Mouse (Mus musculus): ENCODE data around the gene Slit1. TPM values are rescaled to one million over a fixed set of nuclear protein-coding genes. Genes with fewer than 3 reads are reported as not detected.

Slit1 gene
- polyA plus RNA-seq, 1 experiment from 2014 or later, result 0.68 TPM

DNA sequence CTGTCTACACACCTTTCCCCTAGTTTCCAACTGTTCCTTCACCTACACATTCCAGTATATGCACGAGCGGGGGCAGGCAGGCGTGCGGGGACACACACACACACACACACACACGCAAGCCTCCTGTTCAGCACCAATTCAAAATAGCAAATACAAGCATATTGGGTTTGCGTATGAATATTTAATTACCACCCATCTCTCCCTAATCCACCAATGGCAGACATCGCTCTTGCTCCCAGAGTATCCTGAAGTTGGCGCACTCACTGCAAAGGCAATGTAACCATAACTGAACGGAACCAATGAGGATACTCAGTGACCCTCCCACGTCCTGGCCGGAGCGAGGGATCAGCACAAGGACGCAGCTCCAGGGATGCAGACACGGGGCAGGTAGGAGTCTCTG, 86.8 kb downstream of the Slit1 start:
- peaks cover 3% of the 10 kb centered on the region; the same call in 1 of the 2 replicates for H3K4me1 ChIP-seq (ENCODE audit: control insufficient read depth, insufficient read depth, low read length)
- no peak for ATAC-seq
- no peaks in the 10 kb centered on the region for H3K36me3 ChIP-seq (ENCODE audit: control insufficient read depth, insufficient read depth, low read length)
- peaks cover 11% of the 10 kb centered on the region for H3K27me3 ChIP-seq (replicated peaks; ENCODE audit: control insufficient read depth, insufficient read depth, low read length)
- WGBS, result 80% methylated on average over 14 of the region's 14 CpGs
- H3K9ac ChIP-seq (ENCODE audit: low read depth, low read length), result no peak overlapping the region
- H3K4me3 ChIP-seq (ENCODE audit: low read length), result no peak overlapping the region
- no peak overlapping the region for H3K27ac ChIP-seq (ENCODE audit: low read length)
- no peaks in the 10 kb centered on the region for H3K9me3 ChIP-seq (ENCODE audit: control insufficient read depth, low read length)
- H3K4me2 ChIP-seq (ENCODE audit: low read depth, low read length), result no peak overlapping the region

DNA sequence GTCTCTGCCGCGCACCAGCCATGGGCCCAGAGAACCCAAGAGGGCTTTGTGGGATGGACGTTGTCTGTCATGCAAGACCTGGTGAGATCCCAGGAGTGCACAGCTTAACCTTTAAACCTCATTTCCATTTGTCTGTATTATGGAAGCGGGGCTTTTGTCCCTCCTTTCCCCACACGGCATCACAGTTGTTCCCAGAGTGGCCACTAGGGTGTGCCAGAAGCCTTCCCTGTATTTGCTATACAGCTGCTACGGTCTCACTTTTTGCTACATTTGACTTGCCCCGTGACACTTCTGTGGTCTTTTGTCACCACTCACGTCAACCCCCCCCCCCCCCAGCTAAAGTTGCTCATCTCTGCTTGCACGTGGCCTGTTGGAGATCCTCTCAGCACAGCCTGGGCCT, 87.5 kb downstream of the Slit1 start:
- Histone ChIP-seq H3K27me3 (replicated peaks; ENCODE audit: control insufficient read depth, insufficient read depth, low read length) (peaks cover 11% of the 10 kb centered on the region), H3K36me3 (ENCODE audit: control insufficient read depth, insufficient read depth, low read length) (no peaks in the 10 kb centered on the region), H3K27ac (ENCODE audit: low read length) (no peak overlapping the region), H3K4me2 (ENCODE audit: low read depth, low read length) (no peak overlapping the region), H3K4me1 (ENCODE audit: control insufficient read depth, insufficient read depth, low read length) (peaks cover 3% of the 10 kb centered on the region; the same call in 1 of the 2 replicates), H3K9ac (ENCODE audit: low read depth, low read length) (no peak overlapping the region), H3K4me3 (ENCODE audit: low read length) (no peak overlapping the region), H3K9me3 (ENCODE audit: control insufficient read depth, low read length) (no peaks in the 10 kb centered on the region)
- WGBS, result 9% methylated on average over 9 of the region's 9 CpGs
- 0 out of 2 replicates have a peak, but pooled peaks have one; percentile 45 for ATAC-seq

DNA sequence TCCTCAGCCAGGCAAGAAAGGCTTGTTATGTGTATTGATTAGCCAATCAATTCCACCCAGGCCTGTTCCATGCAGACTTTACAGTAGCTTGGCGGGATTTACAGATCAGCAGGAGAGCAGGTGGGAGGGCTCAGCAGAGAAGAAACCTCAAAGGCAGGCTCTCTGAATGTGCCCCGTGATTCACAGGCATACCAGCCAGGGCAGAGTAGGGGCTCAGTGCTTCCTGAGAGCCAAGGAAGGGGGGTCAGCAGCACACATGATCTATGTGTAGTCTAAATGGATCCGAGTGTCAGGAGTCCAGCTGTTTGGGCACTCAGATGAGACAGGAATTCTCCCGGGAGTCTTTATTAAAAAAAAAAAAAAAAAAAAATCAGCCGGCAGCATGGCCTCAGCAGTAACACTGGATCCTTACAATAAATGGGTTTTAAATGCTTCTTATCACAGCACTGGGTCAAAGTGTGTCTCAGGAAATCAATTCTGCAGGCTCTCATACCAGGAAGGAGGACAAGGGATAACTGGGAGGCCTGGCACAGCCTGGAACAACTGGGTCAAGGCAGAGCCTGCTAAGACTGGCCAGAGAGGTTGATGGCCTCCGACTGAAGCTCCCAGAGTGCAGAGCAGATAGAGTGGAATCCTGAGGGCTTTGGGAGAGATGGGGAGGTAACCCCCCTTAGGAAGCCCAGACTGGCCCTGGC, 88.2 kb downstream of the Slit1 start:
- H3K4me2 ChIP-seq (ENCODE audit: low read depth, low read length), result 0 out of 2 replicates have a peak overlapping the region, but pooled peaks have one; percentile 16
- H3K27ac ChIP-seq (ENCODE audit: low read length), result 0 out of 2 replicates have a peak overlapping the region, but pooled peaks have one; percentile 26

DNA sequence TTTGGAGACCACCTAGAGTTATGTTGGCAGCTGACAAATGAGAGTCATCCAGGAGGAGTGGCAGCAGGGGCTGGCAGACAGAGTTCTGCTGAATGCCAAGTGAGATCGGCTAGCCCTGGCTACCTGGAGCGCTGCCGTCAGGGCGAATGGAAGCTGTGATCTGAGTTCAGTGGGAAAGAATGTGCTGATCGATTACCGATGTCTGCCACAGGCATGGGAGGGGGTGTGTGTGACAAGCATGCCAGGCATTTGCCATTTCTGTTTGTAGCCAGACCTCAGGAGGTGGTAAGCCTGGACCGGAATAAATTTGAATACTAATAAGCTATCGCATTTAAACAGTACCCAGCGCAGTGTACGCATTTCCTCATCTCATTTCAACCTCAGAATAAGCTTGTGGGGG, 91.5 kb downstream of the Slit1 start:
- Histone ChIP-seq H3K9me3 (ENCODE audit: control insufficient read depth, low read length) (no peaks in the 10 kb centered on the region), H3K27ac (ENCODE audit: low read length) (no peak overlapping the region), H3K4me1 (ENCODE audit: control insufficient read depth, insufficient read depth, low read length) (peaks cover 3% of the 10 kb centered on the region; the same call in 1 of the 2 replicates), H3K4me3 (ENCODE audit: low read length) (no peak overlapping the region), H3K9ac (ENCODE audit: low read depth, low read length) (no peak overlapping the region), H3K36me3 (ENCODE audit: control insufficient read depth, insufficient read depth, low read length) (no peaks in the 10 kb centered on the region), H3K27me3 (replicated peaks; ENCODE audit: control insufficient read depth, insufficient read depth, low read length) (no peaks in the 10 kb centered on the region; the same call in none of the 2 replicates), H3K4me2 (ENCODE audit: low read depth, low read length) (no peak overlapping the region)
- no peak for ATAC-seq
- WGBS, result 53% methylated on average over 10 of the region's 10 CpGs

More for the DNA sequence above, 88.2 kb downstream of the Slit1 start:
- H3K4me3 ChIP-seq (ENCODE audit: low read length), result no peak overlapping the region
- H3K27me3 ChIP-seq (replicated peaks; ENCODE audit: control insufficient read depth, insufficient read depth, low read length), result peaks cover 11% of the 10 kb centered on the region
- H3K9ac ChIP-seq (ENCODE audit: low read depth, low read length), result no peak overlapping the region
- H3K9me3 ChIP-seq (ENCODE audit: control insufficient read depth, low read length), result no peaks in the 10 kb centered on the region
- 14% methylated on average over 6 of the region's 6 CpGs for WGBS
- ATAC-seq, result peak; percentile 75
- H3K36me3 ChIP-seq (ENCODE audit: control insufficient read depth, insufficient read depth, low read length), result no peaks in the 10 kb centered on the region
- H3K4me1 ChIP-seq (ENCODE audit: control insufficient read depth, insufficient read depth, low read length), result peaks cover 3% of the 10 kb centered on the region; the same call in 1 of the 2 replicates

DNA sequence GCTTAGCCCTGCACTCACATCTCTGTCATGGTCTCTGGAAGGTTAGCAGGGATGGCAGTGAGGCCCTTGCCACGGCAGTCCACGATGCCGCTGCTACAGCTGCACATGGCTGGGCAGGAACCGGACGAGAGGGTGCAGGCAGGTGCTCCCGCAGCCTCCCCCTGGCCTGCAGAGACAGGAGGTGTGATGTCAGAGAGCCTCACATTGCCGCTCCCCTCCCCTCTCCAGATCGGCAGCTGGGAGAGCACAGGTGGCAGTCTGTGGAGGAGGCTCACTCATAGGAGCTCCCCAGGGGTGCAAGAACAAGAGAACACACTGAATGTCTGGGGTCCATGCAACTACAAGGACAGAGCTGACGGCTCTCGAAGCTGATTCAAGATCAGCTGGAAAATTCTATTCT, 94.1 kb downstream of the Slit1 start:
- Histone ChIP-seq H3K9ac (ENCODE audit: low read depth, low read length) (no peak overlapping the region), H3K4me2 (ENCODE audit: low read depth, low read length) (no peak overlapping the region), H3K27ac (ENCODE audit: low read length) (no peak overlapping the region), H3K27me3 (replicated peaks; ENCODE audit: control insufficient read depth, insufficient read depth, low read length) (no peaks in the 10 kb centered on the region; the same call in 1 of the 2 replicates), H3K9me3 (ENCODE audit: control insufficient read depth, low read length) (no peaks in the 10 kb centered on the region), H3K4me3 (ENCODE audit: low read length) (no peak overlapping the region), H3K4me1 (ENCODE audit: control insufficient read depth, insufficient read depth, low read length) (no peaks in the 10 kb centered on the region), H3K36me3 (ENCODE audit: control insufficient read depth, insufficient read depth, low read length) (no peaks in the 10 kb centered on the region)
- ATAC-seq, result no peak
- 41% methylated on average over 10 of the region's 10 CpGs for WGBS

DNA sequence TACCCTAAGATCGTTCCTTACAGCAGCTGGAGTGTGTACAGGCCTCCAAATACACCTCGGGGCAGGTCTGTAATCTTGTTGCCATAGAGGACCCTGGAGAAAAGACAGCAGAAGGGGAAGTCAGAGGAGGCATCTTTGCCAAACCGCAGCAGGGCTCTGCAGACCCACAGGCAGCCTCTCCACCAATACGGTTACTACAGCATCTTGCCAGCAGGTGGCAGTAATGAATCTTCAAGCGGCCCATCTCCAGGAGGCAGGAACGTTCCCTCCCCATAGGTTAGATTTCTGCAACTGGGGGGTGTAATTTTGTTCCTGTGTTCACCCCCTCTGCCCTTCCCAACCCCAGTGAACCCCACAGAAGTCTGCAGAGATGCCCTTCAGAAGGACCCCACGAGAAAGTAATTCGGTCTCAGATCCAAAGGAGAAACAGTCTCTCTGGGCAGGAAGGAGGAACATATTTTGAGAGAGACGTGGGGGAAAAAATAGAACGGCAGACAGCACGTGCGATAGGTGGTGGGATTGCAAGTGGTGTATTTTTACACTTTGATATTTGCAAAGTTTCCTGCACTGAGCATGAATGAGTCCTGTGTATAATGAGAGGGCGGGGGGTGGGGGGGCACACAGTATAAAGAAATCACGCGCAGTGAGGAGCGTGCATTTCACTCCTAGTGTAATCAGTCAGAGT, 96.4 kb downstream of the Slit1 start:
- Histone ChIP-seq H3K27ac (ENCODE audit: low read length) (no peak overlapping the region), H3K4me1 (ENCODE audit: control insufficient read depth, insufficient read depth, low read length) (no peaks in the 10 kb centered on the region), H3K36me3 (ENCODE audit: control insufficient read depth, insufficient read depth, low read length) (no peaks in the 10 kb centered on the region), H3K4me3 (ENCODE audit: low read length) (no peak overlapping the region), H3K27me3 (replicated peaks; ENCODE audit: control insufficient read depth, insufficient read depth, low read length) (no peaks in the 10 kb centered on the region; the same call in 1 of the 2 replicates), H3K9me3 (ENCODE audit: control insufficient read depth, low read length) (no peaks in the 10 kb centered on the region), H3K4me2 (ENCODE audit: low read depth, low read length) (no peak overlapping the region), H3K9ac (ENCODE audit: low read depth, low read length) (no peak overlapping the region)
- no peak for ATAC-seq
- WGBS, result 46% methylated on average over 16 of the region's 16 CpGs

DNA sequence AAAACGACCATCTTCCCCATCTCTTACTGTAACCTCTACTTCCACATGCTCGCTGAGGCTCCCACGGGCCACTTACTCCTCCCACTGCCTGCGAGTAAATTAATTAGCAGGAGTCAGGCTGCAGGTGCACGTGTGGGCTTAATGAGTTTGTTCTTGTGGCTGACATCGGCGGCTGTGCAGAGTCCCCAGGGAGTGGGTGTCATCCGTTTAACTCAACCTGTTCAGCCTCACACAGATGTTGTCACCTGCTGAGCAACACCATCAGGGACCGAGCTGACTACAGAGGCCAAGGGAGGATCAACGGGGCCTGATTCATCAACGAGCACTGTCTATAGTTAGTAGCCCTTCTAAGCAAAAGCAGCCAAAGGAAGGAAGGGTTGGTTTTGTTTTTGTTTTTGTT, 100.5 kb downstream of the Slit1 start:
- H3K9ac ChIP-seq (ENCODE audit: low read depth, low read length), result no peak overlapping the region
- 61% methylated on average over 11 of the region's 11 CpGs for WGBS

DNA sequence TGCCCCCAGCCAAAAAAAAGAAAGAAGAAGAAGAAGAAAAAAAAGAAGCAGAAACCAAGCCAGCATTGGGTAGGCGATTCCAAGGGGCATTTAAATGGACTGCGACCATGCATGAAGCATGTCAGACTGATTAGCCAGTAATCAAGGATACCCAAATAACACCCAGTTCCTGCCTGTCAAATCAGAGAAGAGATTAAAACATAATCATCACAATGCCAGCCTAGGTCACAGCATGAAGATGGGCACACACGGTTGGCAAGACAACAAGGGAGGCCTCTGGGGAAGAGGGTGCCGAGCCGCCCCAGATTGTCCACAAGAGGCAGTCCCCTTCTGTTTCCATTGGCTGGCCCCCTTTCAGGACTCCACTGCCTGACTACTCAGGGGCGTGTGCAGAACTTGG, 108.5 kb downstream of the Slit1 start:
- ATAC-seq, result no peak
- WGBS, result 71% methylated on average over 6 of the region's 6 CpGs
- H3K4me3 ChIP-seq (ENCODE audit: low read length), result no peak overlapping the region

More for the DNA sequence above, 100.5 kb downstream of the Slit1 start:
- ATAC-seq, result no peak
- Histone ChIP-seq H3K27ac (ENCODE audit: low read length) (no peak overlapping the region), H3K36me3 (ENCODE audit: control insufficient read depth, insufficient read depth, low read length) (no peaks in the 10 kb centered on the region), H3K9me3 (ENCODE audit: control insufficient read depth, low read length) (no peaks in the 10 kb centered on the region), H3K4me3 (ENCODE audit: low read length) (no peak overlapping the region), H3K4me1 (ENCODE audit: control insufficient read depth, insufficient read depth, low read length) (no peaks in the 10 kb centered on the region), H3K4me2 (ENCODE audit: low read depth, low read length) (no peak overlapping the region), H3K27me3 (replicated peaks; ENCODE audit: control insufficient read depth, insufficient read depth, low read length) (no peaks in the 10 kb centered on the region; the same call in 1 of the 2 replicates)

DNA sequence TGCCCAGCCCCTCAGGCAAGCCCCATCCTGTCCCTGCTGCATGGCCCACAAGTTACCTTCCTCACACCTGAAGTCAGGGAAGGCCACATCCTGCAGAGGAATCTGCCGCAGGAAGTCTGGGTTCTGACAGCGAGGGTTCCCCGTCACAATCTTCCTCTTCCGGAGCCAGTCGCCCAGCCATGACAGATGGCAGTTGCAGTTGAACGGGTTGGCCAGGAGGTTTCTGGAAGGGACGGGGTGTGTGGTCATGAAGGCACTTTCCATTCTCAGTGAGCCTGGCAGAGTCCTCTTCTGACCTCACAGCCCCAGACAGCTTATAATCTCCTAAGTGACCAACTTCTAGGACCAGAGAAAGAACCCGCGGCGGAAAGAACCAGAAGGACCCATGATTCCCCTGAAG, 109.4 kb downstream of the Slit1 start:
- ATAC-seq, result no peak
- Histone ChIP-seq H3K27ac (ENCODE audit: low read length) (no peak overlapping the region), H3K4me3 (ENCODE audit: low read length) (no peak overlapping the region), H3K27me3 (replicated peaks; ENCODE audit: control insufficient read depth, insufficient read depth, low read length) (no peaks in the 10 kb centered on the region), H3K4me2 (ENCODE audit: low read depth, low read length) (no peak overlapping the region), H3K4me1 (ENCODE audit: control insufficient read depth, insufficient read depth, low read length) (no peaks in the 10 kb centered on the region), H3K9ac (ENCODE audit: low read depth, low read length) (no peak overlapping the region), H3K9me3 (ENCODE audit: control insufficient read depth, low read length) (no peaks in the 10 kb centered on the region), H3K36me3 (ENCODE audit: control insufficient read depth, insufficient read depth, low read length) (no peaks in the 10 kb centered on the region)
- 79% methylated on average over 10 of the region's 10 CpGs for WGBS

More for the DNA sequence above, 108.5 kb downstream of the Slit1 start:
- Histone ChIP-seq H3K4me1 (ENCODE audit: control insufficient read depth, insufficient read depth, low read length) (no peaks in the 10 kb centered on the region), H3K36me3 (ENCODE audit: control insufficient read depth, insufficient read depth, low read length) (no peaks in the 10 kb centered on the region), H3K4me2 (ENCODE audit: low read depth, low read length) (no peak overlapping the region), H3K27ac (ENCODE audit: low read length) (no peak overlapping the region), H3K9me3 (ENCODE audit: control insufficient read depth, low read length) (no peaks in the 10 kb centered on the region), H3K27me3 (replicated peaks; ENCODE audit: control insufficient read depth, insufficient read depth, low read length) (no peaks in the 10 kb centered on the region), H3K9ac (ENCODE audit: low read depth, low read length) (no peak overlapping the region)

Measured in intestine, embryonic 16.5 days (tissue).